Comparison of ENCODE assay signal across 9 mouse cellular contexts in the genomic region with DNA sequence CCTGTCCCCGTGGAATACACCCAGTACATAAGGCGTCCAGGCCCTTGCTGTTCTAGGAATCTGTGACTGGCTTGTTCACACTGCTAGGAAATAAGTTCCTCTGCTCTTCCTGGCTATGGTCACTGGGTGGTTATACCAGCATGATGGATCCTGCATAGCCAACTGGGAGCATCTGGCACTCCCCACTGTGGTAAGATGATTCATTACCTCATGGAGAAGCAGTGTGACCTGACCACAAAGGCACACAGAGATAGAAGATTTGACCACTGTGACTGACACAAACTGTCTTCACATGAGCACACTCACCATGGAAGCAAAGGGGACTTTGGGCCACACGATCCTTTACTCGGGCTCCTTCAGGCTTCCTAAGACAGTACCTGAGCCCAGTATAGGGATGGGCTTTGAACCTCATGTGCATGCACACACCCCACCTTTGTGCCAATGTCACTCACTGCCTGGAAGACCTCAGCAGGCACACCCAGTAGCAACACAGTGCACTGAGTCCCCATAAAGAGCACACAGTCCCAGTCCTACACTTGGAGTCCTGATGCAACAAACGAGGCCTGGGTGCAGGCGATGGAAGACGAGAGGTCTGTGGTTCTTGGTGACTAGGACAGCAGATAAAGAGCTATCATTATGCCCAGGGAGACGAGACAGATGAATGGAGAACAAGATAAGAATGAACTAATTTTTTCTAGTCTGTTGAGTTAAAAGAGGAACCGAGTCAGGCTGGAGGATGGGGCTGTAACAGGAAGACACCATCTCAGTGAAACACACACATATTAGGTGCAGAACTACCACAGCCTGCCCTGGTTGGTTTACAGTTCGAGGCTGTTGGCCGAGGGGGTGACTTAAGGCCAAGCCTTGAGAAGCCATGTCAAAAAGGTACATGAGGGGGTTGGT. TPM values are rescaled to one million over a fixed set of nuclear protein-coding genes. Genes with fewer than 3 reads are reported as not detected.
A peak's percentile ranks its signal among the peaks of the same experiment; 100 is the strongest.
DNase-seq lines count a peak whose midpoint lies in the region; ATAC-seq lines count a peak whose summit lies in the region.
"Had no signal": no experiment of that assay in that cellular context is flagged by ENCODE, and none has a peak within 500 bp of the region (broad histone marks: within the 10 kb centered on the region; RNA-seq: fewer than 3 reads in every experiment).

No protein-coding gene starts in this region.

- H3K27me3 ChIP-seq in liver, embryonic 15.5 days, result no peaks in the 10 kb centered on the region

- H3K27ac ChIP-seq in liver, embryonic 15.5 days (replicated peaks), result peak overlapping the region; percentile 90

- 22% methylated on average over 11 of the region's 11 CpGs for WGBS in liver, embryonic 15.5 days (ENCODE audit: insufficient replicate concordance)

- H3K9ac ChIP-seq in liver, embryonic 15.5 days, result peak overlapping the region; percentile 39; the same call in 1 of the 2 replicates

- peaks cover 42% of the 10 kb centered on the region for H3K4me1 ChIP-seq in liver, embryonic 15.5 days (replicated peaks)

- peaks cover 88% of the 10 kb centered on the region for H3K36me3 ChIP-seq in liver, embryonic 15.5 days (replicated peaks)

- H3K4me2 ChIP-seq in liver, embryonic 15.5 days, result peak overlapping the region; percentile 47

- 0 out of 2 replicates have a peak overlapping the region, but pooled peaks have one; percentile 2 for H3K4me3 ChIP-seq in liver, embryonic 15.5 days (replicated peaks)

- ATAC-seq in liver, embryonic 15.5 days (ENCODE audit: insufficient read depth), result peak; percentile 96

- peak; percentile 41 to 53 for DNase-seq in spleen, postnatal 10 days (ENCODE audit: low spot score in 2 of 2)
- DNase-seq in spleen, adult 12 weeks (ENCODE audit: low spot score), result no peak
- peak; percentile 71 for DNase-seq in c-Kit-positive CD71-negative TER-119-negative erythroid progenitor cells, embryonic 14.5 days (ENCODE audit: low read depth)
- peak; percentile 47 for DNase-seq in thymus, postnatal 25 days
- DNase-seq in adrenal gland, postnatal 10 days, result no peak
- DNase-seq in frontal cortex, postnatal 14 days (ENCODE audit: low spot score in 2 of 2), result no peak
- DNase-seq in urinary bladder, postnatal 10 days (ENCODE audit: low spot score), result no peak
- DNase-seq: cerebellum, adult 11-12 months had no signal

- H3K9me3 ChIP-seq in liver, embryonic 15.5 days (replicated peaks), result no peaks in the 10 kb centered on the region

RNA-seq across cellular contexts. Expression of a gene that starts 39.9 kb away (rescaled TPM):
- 22.0 TPM in 2 replicates for polyA plus RNA-seq in liver, embryonic 15.5 days (2015; fragmentation: Nextera tagmentation; extraction: Ambion mirVana)
- 1 to 10 TPM; 6.4 to 7.0 TPM for total RNA-seq in adrenal gland, postnatal 10 days (2021)

Comparison
In these comparisons a context has a peak if more than half of its experiments do, and no peak if none do; other contexts are left out.
1. DNase-seq: peak in spleen, postnatal 10 days (2 of 2), c-Kit-positive CD71-negative TER-119-negative erythroid progenitor cells, embryonic 14.5 days (single experiment) and thymus, postnatal 25 days (single experiment); none in spleen, adult 12 weeks (single experiment), adrenal gland, postnatal 10 days (single experiment), frontal cortex, postnatal 14 days (0 of 2) and urinary bladder, postnatal 10 days (single experiment).